ENCODE assay signal across 8 mouse cellular contexts in the genomic region with DNA sequence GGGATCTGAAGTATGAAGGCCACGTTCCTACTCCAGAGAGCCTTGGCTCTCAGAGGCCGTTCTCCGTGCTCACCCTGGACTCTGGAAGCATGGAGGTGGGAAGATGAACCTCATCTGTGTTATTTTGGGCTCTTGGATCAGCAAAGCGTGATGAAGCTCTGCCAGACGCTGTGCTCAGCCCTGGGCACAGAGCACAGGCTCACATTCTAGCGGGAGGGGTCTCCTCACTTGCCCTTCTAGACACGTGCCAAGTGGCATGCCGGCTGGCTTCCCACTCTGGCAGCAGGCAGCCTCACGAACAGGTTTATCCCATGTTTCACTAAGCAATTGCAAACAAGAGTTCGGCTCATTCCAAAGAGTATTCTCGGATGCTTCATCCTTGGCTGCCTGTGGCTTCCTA.
DNase-seq lines count a peak whose midpoint lies in the region; ATAC-seq and TF ChIP-seq lines count a peak whose summit lies in the region.

No protein-coding gene starts in this region.

- H3K9me3 ChIP-seq in forebrain, embryonic 15.5 days, result no peaks in the 10 kb centered on the region
- H3K9me3 ChIP-seq in forebrain, embryonic 10.5 days, result no peaks in the 10 kb centered on the region
- no peaks in the 10 kb centered on the region for H3K9me3 ChIP-seq in embryonic facial prominence, embryonic 13.5 days
- no peaks in the 10 kb centered on the region for H3K9me3 ChIP-seq in heart, postnatal 0 days (replicated peaks; ENCODE audit: control insufficient read depth, low read length)
- no peaks in the 10 kb centered on the region for H3K9me3 ChIP-seq in neural tube, embryonic 15.5 days (replicated peaks)
- no peaks in the 10 kb centered on the region for H3K9me3 ChIP-seq in midbrain, embryonic 15.5 days

- peak; percentile 67; the same call in 1 of the 2 replicates for ATAC-seq in forebrain, embryonic 15.5 days (replicated peaks)
- ATAC-seq in embryonic facial prominence, embryonic 13.5 days (ENCODE audit: insufficient number of reproducible peaks, insufficient read depth, low FRiP score, low TSS enrichment, low read depth), result no peak
- peak; percentile 94 for ATAC-seq in heart, postnatal 0 days (ENCODE audit: insufficient read depth, low read depth)
- no peak for ATAC-seq in neural tube, embryonic 15.5 days (ENCODE audit: low FRiP score)
- no peak for ATAC-seq in midbrain, embryonic 15.5 days (replicated peaks)

- no peak overlapping the region for H3K4me3 ChIP-seq in forebrain, embryonic 15.5 days
- H3K4me3 ChIP-seq in forebrain, embryonic 10.5 days, result no peak overlapping the region
- H3K4me3 ChIP-seq in embryonic facial prominence, embryonic 13.5 days, result no peak overlapping the region
- no peak overlapping the region for H3K4me3 ChIP-seq in heart, postnatal 0 days (ENCODE audit: low read depth, low read length)
- H3K4me3 ChIP-seq in neural tube, embryonic 15.5 days (replicated peaks), result no peak overlapping the region
- no peak overlapping the region for H3K4me3 ChIP-seq in midbrain, embryonic 15.5 days

- H3K27me3 ChIP-seq in forebrain, embryonic 15.5 days, result no peaks in the 10 kb centered on the region
- H3K27me3 ChIP-seq in forebrain, embryonic 10.5 days (ENCODE audit: poor library complexity, severe bottlenecking), result no peaks in the 10 kb centered on the region
- H3K27me3 ChIP-seq in embryonic facial prominence, embryonic 13.5 days, result peaks cover 2% of the 10 kb centered on the region; the same call in 1 of the 2 replicates
- no peaks in the 10 kb centered on the region for H3K27me3 ChIP-seq in heart, postnatal 0 days (ENCODE audit: control insufficient read depth, insufficient read depth, low read length)
- no peaks in the 10 kb centered on the region for H3K27me3 ChIP-seq in neural tube, embryonic 15.5 days (replicated peaks)
- no peaks in the 10 kb centered on the region for H3K27me3 ChIP-seq in midbrain, embryonic 15.5 days (replicated peaks)

- no peak for DNase-seq in forebrain, embryonic 10.5 days (ENCODE audit: extremely low spot score, low spot score)
- peak; percentile 88 for DNase-seq in heart, postnatal 0 days (ENCODE audit: low spot score)
- DNase-seq in lung, postnatal 10 days, result peak; percentile 59
- no peak for DNase-seq in retina, embryonic 14.5 days (ENCODE audit: low spot score)

- H3K36me3 ChIP-seq in forebrain, embryonic 15.5 days, result no peaks in the 10 kb centered on the region
- H3K36me3 ChIP-seq in forebrain, embryonic 10.5 days (replicated peaks), result 0 out of 2 replicates have a peak, but pooled peaks cover 2% of the 10 kb centered on the region
- peaks cover 40% of the 10 kb centered on the region for H3K36me3 ChIP-seq in embryonic facial prominence, embryonic 13.5 days
- peaks cover 8% of the 10 kb centered on the region for H3K36me3 ChIP-seq in heart, postnatal 0 days (replicated peaks; ENCODE audit: control insufficient read depth, insufficient read depth, low read length)
- H3K36me3 ChIP-seq in neural tube, embryonic 15.5 days, result no peaks in the 10 kb centered on the region
- no peaks in the 10 kb centered on the region for H3K36me3 ChIP-seq in midbrain, embryonic 15.5 days (replicated peaks)

- no peak overlapping the region for H3K27ac ChIP-seq in forebrain, embryonic 15.5 days (replicated peaks)
- no peak overlapping the region for H3K27ac ChIP-seq in forebrain, embryonic 10.5 days
- peak overlapping the region; percentile 80 for H3K27ac ChIP-seq in embryonic facial prominence, embryonic 13.5 days
- H3K27ac ChIP-seq in heart, postnatal 0 days (ENCODE audit: low read depth), result peak overlapping the region; percentile 90
- H3K27ac ChIP-seq in neural tube, embryonic 15.5 days (replicated peaks), result no peak overlapping the region
- H3K27ac ChIP-seq in midbrain, embryonic 15.5 days, result no peak overlapping the region

- TF ChIP-seq EP300 in heart, postnatal 0 days (IDR thresholded peaks at IDR 0.05; ENCODE audit: low read depth), result peak; percentile 78

- H3K9ac ChIP-seq in forebrain, embryonic 15.5 days (replicated peaks), result no peak overlapping the region
- no peak overlapping the region for H3K9ac ChIP-seq in embryonic facial prominence, embryonic 13.5 days
- H3K9ac ChIP-seq in heart, postnatal 0 days (replicated peaks; ENCODE audit: low read depth, low read length), result no peak overlapping the region
- no peak overlapping the region for H3K9ac ChIP-seq in neural tube, embryonic 15.5 days (replicated peaks)
- H3K9ac ChIP-seq in midbrain, embryonic 15.5 days, result no peak overlapping the region

- TF ChIP-seq CTCF in heart, postnatal 0 days (IDR thresholded peaks at IDR 0.05; ENCODE audit: low read depth), result no peak

- H3K4me1 ChIP-seq in forebrain, embryonic 15.5 days, result peaks cover 10% of the 10 kb centered on the region; the same call in 1 of the 2 replicates
- peaks cover 30% of the 10 kb centered on the region for H3K4me1 ChIP-seq in forebrain, embryonic 10.5 days
- H3K4me1 ChIP-seq in embryonic facial prominence, embryonic 13.5 days, result peaks cover 59% of the 10 kb centered on the region
- H3K4me1 ChIP-seq in heart, postnatal 0 days (ENCODE audit: control insufficient read depth, insufficient read depth), result peaks cover 34% of the 10 kb centered on the region
- peaks cover 7% of the 10 kb centered on the region for H3K4me1 ChIP-seq in neural tube, embryonic 15.5 days
- H3K4me1 ChIP-seq in midbrain, embryonic 15.5 days, result no peaks in the 10 kb centered on the region

- 70% methylated on average over 11 of the region's 11 CpGs for WGBS in forebrain, embryonic 15.5 days
- 89% methylated on average over 11 of the region's 11 CpGs for WGBS in forebrain, embryonic 10.5 days
- 70% methylated on average over 11 of the region's 11 CpGs for WGBS in embryonic facial prominence, embryonic 13.5 days
- 36% methylated on average over 11 of the region's 11 CpGs for WGBS in heart, postnatal 0 days
- WGBS in neural tube, embryonic 15.5 days, result 81% methylated on average over 11 of the region's 11 CpGs
- 81% methylated on average over 11 of the region's 11 CpGs for WGBS in midbrain, embryonic 15.5 days

- no peak overlapping the region for H3K4me2 ChIP-seq in forebrain, embryonic 15.5 days (replicated peaks)
- no peak overlapping the region for H3K4me2 ChIP-seq in embryonic facial prominence, embryonic 13.5 days
- H3K4me2 ChIP-seq in heart, postnatal 0 days (ENCODE audit: low read depth, low read length), result no peak overlapping the region
- H3K4me2 ChIP-seq in neural tube, embryonic 15.5 days, result no peak overlapping the region
- H3K4me2 ChIP-seq in midbrain, embryonic 15.5 days, result no peak overlapping the region

Comparison
In these comparisons a context has a peak if more than half of its experiments do, and no peak if none do; other contexts are left out.
1. ATAC-seq: peak in forebrain, embryonic 15.5 days (single experiment) and heart, postnatal 0 days (single experiment); none in embryonic facial prominence, embryonic 13.5 days (single experiment), neural tube, embryonic 15.5 days (single experiment) and midbrain, embryonic 15.5 days (single experiment).
2. H3K27ac ChIP-seq: peak in embryonic facial prominence, embryonic 13.5 days (single experiment) and heart, postnatal 0 days (single experiment); none in forebrain, embryonic 15.5 days (single experiment), forebrain, embryonic 10.5 days (single experiment), neural tube, embryonic 15.5 days (single experiment) and midbrain, embryonic 15.5 days (single experiment).
3. DNase-seq: peak in heart, postnatal 0 days (single experiment) and lung, postnatal 10 days (single experiment); none in forebrain, embryonic 10.5 days (single experiment) and retina, embryonic 14.5 days (single experiment).